Mouse (Mus musculus) hindlimb bud, embryonic 11.5 days (tissue): ENCODE results near the gene Rarres1.

Experiments
- DNase-seq: peaks from one replicate; pipeline ENCODE4 v3.0.0-alpha.2; 2012; ENCODE audit warnings: low read depth, low spot score; ENCODE audit errors: extremely low spot score

Gene Rarres1

GRCm38 (mm10) chr3:67429338-67429998 lies 85.9 kb downstream of the Rarres1 start:
- DNase-seq: peak; percentile 16
